Mouse (Mus musculus): ENCODE measurements around the gene Pak1. TPM values are rescaled to one million over a fixed set of nuclear protein-coding genes. Genes with fewer than 3 reads are reported as not detected.

Gene Pak1
- total and polyA plus RNA-seq, 3 experiments, result 1.1 to 1.6 (median 1.2) TPM

DNA sequence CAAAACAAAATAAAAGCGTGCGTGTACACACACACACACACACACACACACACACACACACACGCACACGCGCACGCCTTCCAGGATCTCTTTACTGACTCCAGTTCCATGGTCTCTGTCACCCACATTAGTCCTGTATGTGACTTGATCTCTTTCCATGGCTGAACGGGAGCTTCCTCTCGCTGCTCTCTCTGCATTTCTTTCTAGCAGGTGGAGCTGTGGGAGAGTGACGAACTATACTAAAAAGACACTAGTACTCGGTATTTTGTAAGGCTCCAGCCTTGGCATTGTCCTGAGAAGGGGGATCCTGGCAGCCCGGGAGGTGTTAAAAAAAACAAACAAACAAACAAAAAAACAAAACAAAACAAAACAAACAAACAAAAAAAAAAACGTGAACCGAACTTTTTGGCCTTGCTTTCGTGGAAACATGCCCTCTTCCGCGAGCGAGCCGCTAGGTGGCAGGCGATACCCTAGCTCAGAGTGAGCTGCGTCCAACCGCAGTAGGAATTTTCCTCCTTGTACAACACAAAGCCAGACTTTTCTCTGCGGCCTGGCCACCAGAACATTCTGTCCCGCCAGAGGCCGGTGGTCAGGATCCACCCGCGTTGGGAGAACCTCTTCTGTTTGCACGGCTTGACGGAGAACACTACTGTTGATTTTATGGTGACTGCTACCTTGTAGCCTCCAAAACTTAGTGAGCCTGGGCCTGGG, 40.4 kb upstream of the Pak1 start:
- peak overlapping the region; percentile 87 for H3K27ac ChIP-seq
- peak overlapping the region; percentile 31 for H3K4me3 ChIP-seq
- 22% methylated on average over 28 of the region's 28 CpGs for WGBS

DNA sequence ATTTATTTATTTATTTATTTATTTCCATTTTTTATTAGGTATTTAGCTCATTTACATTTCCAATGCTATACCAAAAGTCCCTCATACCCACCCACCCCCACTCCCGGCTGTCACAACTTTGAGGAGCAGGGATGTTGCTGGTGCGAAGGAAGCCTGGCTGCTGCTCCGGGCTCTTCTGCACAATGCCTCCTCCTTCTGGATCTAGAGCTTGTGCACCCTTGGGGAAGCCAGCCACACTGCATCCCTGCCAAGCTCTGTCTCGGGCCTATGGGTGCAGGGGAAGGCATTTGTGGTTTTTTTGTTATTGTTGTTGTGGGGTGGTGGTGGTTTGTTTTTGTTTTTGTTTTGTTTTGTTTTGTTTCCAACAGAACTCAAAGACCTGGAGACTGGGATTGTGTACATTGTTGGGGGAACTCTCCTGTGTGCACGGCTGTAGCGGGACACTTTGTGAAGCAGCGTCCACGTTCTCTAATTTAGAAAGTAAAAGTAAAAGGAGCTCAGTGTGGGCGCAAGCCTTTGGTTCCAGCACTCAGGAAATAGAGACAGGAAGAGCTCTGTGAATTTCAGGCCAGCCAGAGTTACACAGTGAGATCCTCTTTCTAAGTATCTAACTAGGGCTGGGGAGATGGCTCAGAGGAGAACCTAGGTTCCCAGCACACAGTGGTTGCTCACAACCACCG, 39.7 kb upstream of the Pak1 start:
- WGBS, result 31% methylated on average over 10 of the region's 10 CpGs
- Histone ChIP-seq H3K9ac (ENCODE audit: low read depth, low read length) (peak overlapping the region; percentile 69), H3K79me2 (replicated peaks; ENCODE audit: control insufficient read depth, insufficient read depth, low read length) (no peaks in the 10 kb centered on the region), H3K4me1 (ENCODE audit: control insufficient read depth, insufficient read depth, low read length) (peaks cover 6% of the 10 kb centered on the region), H3K4me3 (peak overlapping the region; percentile 31), H3K27ac (peak overlapping the region; percentile 87), H3K36me3 (ENCODE audit: control insufficient read depth, insufficient read depth, low read length) (no peaks in the 10 kb centered on the region), H3K27me3 (ENCODE audit: control insufficient read depth, insufficient read depth, low read length) (no peaks in the 10 kb centered on the region)
- intact Hi-C loops (cut with DNase I), result loop anchor here (5.0 kb wide), 3 partner anchors 99 to 354 kb away; no protein-coding TSS in a partner anchor
- peak; percentile 52 for DNase-seq
- TF ChIP-seq CTCF (IDR thresholded peaks at IDR 0.05) (no peak), POLR2A (IDR thresholded peaks at IDR 0.05; ENCODE audit: insufficient read depth, low read depth, low read length) (no peak; the same call in 1 of the 2 replicates), EP300 (IDR thresholded peaks at IDR 0.05; ENCODE audit: insufficient read depth, low read depth, low read length) (no peak)

More for the DNA sequence above, 40.4 kb upstream of the Pak1 start:
- no peaks in the 10 kb centered on the region for H3K27me3 ChIP-seq (ENCODE audit: control insufficient read depth, insufficient read depth, low read length)
- no peaks in the 10 kb centered on the region for H3K36me3 ChIP-seq (ENCODE audit: control insufficient read depth, insufficient read depth, low read length)
- H3K9ac ChIP-seq (ENCODE audit: low read depth, low read length), result peak overlapping the region; percentile 60
- H3K79me2 ChIP-seq (replicated peaks; ENCODE audit: control insufficient read depth, insufficient read depth, low read length), result no peaks in the 10 kb centered on the region
- DNase-seq, result peak; percentile 88
- TF ChIP-seq EP300 (IDR thresholded peaks at IDR 0.05; ENCODE audit: insufficient read depth, low read depth, low read length), result peak; percentile 90
- peak; percentile 82 for TF ChIP-seq POLR2A (IDR thresholded peaks at IDR 0.05; ENCODE audit: insufficient read depth, low read depth, low read length)
- TF ChIP-seq CTCF (IDR thresholded peaks at IDR 0.05), result peak; percentile 97
- peaks cover 6% of the 10 kb centered on the region for H3K4me1 ChIP-seq (ENCODE audit: control insufficient read depth, insufficient read depth, low read length)
- intact Hi-C loops (cut with DNase I), result loop anchor here (5.0 kb wide), 3 partner anchors 99 to 354 kb away; no protein-coding TSS in a partner anchor

DNA sequence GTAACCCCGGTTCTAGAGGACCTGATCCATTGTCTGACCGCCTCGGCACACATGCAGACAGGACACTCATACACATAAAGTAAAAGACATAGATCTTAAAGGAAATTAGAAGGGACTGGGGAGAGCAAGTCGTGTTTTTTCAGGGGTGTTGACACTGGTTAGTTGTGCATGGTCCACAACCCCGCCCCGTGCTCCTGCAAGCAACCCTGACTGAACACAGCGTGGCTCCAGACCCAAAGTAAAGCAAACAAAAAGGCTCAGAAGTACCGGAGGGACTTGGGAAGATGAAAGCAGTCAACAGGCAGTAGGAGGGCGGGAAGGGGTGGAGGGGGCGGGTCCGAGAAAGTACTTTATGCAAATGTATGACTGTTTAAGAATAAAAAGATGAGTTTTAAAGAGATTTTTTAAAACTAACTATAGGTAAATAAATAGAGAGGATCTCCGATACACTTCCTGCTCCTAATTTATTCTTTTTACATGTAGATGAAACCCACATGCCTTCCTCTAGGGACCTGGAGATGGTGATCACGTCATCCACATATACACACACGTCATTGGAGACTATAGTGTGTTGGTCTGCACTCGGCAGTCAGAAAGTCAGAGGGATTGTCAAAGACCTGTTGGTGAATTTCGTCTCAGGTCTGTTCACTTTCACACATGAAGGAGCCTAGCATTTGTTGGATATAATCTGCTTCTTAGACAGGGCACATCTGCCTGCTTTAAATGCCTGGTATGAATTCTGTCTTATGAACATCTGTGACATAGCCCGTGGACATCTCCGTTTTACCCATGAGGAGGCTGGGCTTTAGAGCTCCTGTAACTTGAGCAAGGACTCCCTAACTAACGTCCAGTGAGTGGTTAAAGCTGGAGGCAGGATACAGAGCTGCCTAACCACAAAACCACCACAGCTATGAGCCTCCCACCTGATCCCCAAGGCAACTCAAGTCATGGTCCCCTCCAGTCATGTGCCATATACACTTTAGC, 38.8 kb upstream of the Pak1 start:
- peak; percentile 38 for TF ChIP-seq POLR2A (IDR thresholded peaks at IDR 0.05; ENCODE audit: insufficient read depth, low read depth, low read length)
- no peak for TF ChIP-seq EP300 (IDR thresholded peaks at IDR 0.05; ENCODE audit: insufficient read depth, low read depth, low read length)
- intact Hi-C loops (cut with DNase I), result loop anchor here (5.0 kb wide), 3 partner anchors 98 to 353 kb away; no protein-coding TSS in a partner anchor
- no peaks in the 10 kb centered on the region for H3K36me3 ChIP-seq (ENCODE audit: control insufficient read depth, insufficient read depth, low read length)
- peak overlapping the region; percentile 87 for H3K27ac ChIP-seq
- H3K4me3 ChIP-seq, result peak overlapping the region; percentile 31
- WGBS, result 41% methylated on average over 19 of the region's 19 CpGs
- H3K27me3 ChIP-seq (ENCODE audit: control insufficient read depth, insufficient read depth, low read length), result no peaks in the 10 kb centered on the region
- peak overlapping the region; percentile 69 for H3K9ac ChIP-seq (ENCODE audit: low read depth, low read length)
- H3K79me2 ChIP-seq (replicated peaks; ENCODE audit: control insufficient read depth, insufficient read depth, low read length), result no peaks in the 10 kb centered on the region
- peak; percentile 42 to 55 for DNase-seq
- H3K4me1 ChIP-seq (ENCODE audit: control insufficient read depth, insufficient read depth, low read length), result peaks cover 6% of the 10 kb centered on the region

DNA sequence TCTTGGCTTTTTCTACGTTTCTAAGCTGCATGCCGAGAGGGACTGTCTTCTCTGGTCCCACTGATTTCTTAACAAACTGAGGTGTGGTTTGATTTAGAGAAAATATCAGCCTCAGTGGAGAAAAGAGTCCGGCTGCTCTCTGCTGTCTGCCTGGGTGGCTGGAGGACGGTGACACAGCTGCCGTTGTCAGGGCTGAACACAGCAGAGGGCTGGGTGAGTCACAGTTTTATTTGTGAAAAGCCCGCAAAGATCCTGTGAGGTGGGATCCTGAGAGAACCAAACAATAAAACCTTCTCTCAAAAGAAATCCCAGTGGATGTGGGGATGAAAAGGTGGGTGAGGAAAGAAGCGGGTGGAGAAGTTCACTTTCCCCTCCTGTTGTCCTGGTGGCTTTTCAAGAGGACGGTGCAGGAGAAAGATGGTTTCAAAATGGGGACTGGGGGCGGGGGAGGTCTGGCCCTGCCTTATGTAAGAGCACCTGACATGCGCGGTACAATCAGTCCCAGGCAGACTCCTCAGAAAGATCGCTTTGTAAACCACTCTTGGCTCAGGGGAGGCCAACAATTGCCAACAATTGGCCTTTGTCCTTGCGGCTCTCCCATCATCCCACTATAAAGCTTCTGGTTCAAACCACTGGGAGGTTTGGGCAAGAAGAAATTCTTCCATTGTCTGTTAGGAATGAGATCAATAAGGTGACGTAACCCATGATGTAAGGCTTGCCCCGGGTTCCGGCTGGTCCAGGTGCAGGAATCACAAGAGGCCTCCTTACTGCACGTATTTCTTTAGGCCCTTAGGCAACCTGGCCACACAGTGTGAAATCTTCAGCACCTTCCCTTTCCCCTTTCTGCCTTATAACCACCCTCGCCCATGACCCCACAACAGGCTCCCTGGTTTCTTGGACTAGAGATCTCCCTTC, 31.1 kb upstream of the Pak1 start:
- no peaks in the 10 kb centered on the region for H3K79me2 ChIP-seq (replicated peaks; ENCODE audit: control insufficient read depth, insufficient read depth, low read length)
- DNase-seq, result no peak
- no peaks in the 10 kb centered on the region for H3K4me1 ChIP-seq (ENCODE audit: control insufficient read depth, insufficient read depth, low read length)
- no peak overlapping the region for H3K9ac ChIP-seq (ENCODE audit: low read depth, low read length)
- H3K27me3 ChIP-seq (ENCODE audit: control insufficient read depth, insufficient read depth, low read length), result no peaks in the 10 kb centered on the region
- no peak overlapping the region for H3K27ac ChIP-seq
- no peaks in the 10 kb centered on the region for H3K36me3 ChIP-seq (ENCODE audit: control insufficient read depth, insufficient read depth, low read length)
- H3K4me3 ChIP-seq, result no peak overlapping the region
- intact Hi-C loops (cut with DNase I), result no loop called here
- 69% methylated on average over 18 of the region's 18 CpGs for WGBS
- TF ChIP-seq POLR2A (IDR thresholded peaks at IDR 0.05; ENCODE audit: insufficient read depth, low read depth, low read length) (no peak), CTCF (IDR thresholded peaks at IDR 0.05) (no peak), EP300 (IDR thresholded peaks at IDR 0.05; ENCODE audit: insufficient read depth, low read depth, low read length) (no peak)

DNA sequence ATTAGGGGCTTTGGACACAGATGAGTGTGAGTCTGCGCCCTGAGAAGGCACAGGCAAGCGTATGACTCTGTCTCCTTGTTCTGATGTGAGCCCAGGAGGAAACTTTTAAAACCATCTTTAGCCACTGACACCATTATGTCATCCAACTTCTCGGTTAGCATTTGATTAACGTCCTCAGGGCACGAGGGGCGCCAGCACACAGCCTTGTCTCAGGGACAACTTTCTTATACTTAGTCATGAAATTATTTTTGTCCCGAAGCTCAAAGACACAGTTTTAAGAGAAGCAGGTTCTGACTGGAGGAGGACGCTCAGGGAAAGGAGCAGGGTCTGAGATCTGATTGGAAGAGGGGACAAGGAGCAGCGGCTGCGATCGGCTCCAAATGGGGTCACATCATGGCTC, 23.8 kb upstream of the Pak1 start:
- DNase-seq, result no peak
- no peaks in the 10 kb centered on the region for H3K4me1 ChIP-seq (ENCODE audit: control insufficient read depth, insufficient read depth, low read length)
- H3K27ac ChIP-seq, result no peak overlapping the region
- intact Hi-C loops (cut with DNase I), result no loop called here
- no peaks in the 10 kb centered on the region for H3K27me3 ChIP-seq (ENCODE audit: control insufficient read depth, insufficient read depth, low read length)
- H3K9ac ChIP-seq (ENCODE audit: low read depth, low read length), result no peak overlapping the region
- no peak for TF ChIP-seq EP300 (IDR thresholded peaks at IDR 0.05; ENCODE audit: insufficient read depth, low read depth, low read length)
- no peak for TF ChIP-seq POLR2A (IDR thresholded peaks at IDR 0.05; ENCODE audit: insufficient read depth, low read depth, low read length)
- H3K36me3 ChIP-seq (ENCODE audit: control insufficient read depth, insufficient read depth, low read length), result no peaks in the 10 kb centered on the region
- WGBS, result 75% methylated on average over 11 of the region's 11 CpGs
- no peaks in the 10 kb centered on the region for H3K79me2 ChIP-seq (replicated peaks; ENCODE audit: control insufficient read depth, insufficient read depth, low read length)
- H3K4me3 ChIP-seq, result no peak overlapping the region
